Mouse (Mus musculus): ENCODE measurements around the gene Macf1.
"Not testable (repeated sequence)": the region's sequence is repeated elsewhere in the genome, so short reads cannot be mapped to it uniquely, and the experiment has no call there.

The Macf1 gene

GRCm38 (mm10) chr4:123669696-123670095 is 14.5 kb downstream of the Macf1 start:
- no peak for DNase-seq (ENCODE audit: low spot score)

GRCm38 (mm10) chr4:123667260-123667867 is 16.8 kb downstream of the Macf1 start:
- DNase-seq (ENCODE audit: low spot score) = peak; percentile 87

GRCm38 (mm10) chr4:123666517-123666916 is 17.6 kb downstream of the Macf1 start:
- DNase-seq (ENCODE audit: low spot score) = no peak

GRCm38 (mm10) chr4:123665681-123666278 is 18.4 kb downstream of the Macf1 start:
- DNase-seq (ENCODE audit: low spot score) = no peak

GRCm38 (mm10) chr4:123664951-123665661 is 19.1 kb downstream of the Macf1 start:
- DNase-seq (ENCODE audit: low spot score) = peak; percentile 68

- DNase-seq (ENCODE audit: low spot score) = peak; percentile 80
Observed at GRCm38 (mm10) chr4:123664021-123664950, 19.9 kb downstream of the Macf1 start.

GRCm38 (mm10) chr4:123663688-123663965 is 20.5 kb downstream of the Macf1 start:
- peak; percentile 62 for DNase-seq (ENCODE audit: low spot score)

GRCm38 (mm10) chr4:123662914-123663687 is 21.1 kb downstream of the Macf1 start:
- no peak for DNase-seq (ENCODE audit: low spot score)

- DNase-seq (ENCODE audit: low spot score) = no peak
Observed at GRCm38 (mm10) chr4:123658175-123658574, 26.0 kb downstream of the Macf1 start.

GRCm38 (mm10) chr4:123655245-123655644 is 28.9 kb downstream of the Macf1 start:
- DNase-seq (ENCODE audit: low spot score) = no peak

GRCm38 (mm10) chr4:123654566-123654965 is 29.6 kb downstream of the Macf1 start:
- no peak for DNase-seq (ENCODE audit: low spot score)

- DNase-seq (ENCODE audit: low spot score) = not testable (repeated sequence)
Observed at GRCm38 (mm10) chr4:123653446-123653845, 30.7 kb downstream of the Macf1 start.

- no peak for DNase-seq (ENCODE audit: low spot score)
Observed at GRCm38 (mm10) chr4:123652130-123652529, 32.0 kb downstream of the Macf1 start.

- no peak for DNase-seq (ENCODE audit: low spot score)
Observed at GRCm38 (mm10) chr4:123649131-123649530, 35.0 kb downstream of the Macf1 start.

GRCm38 (mm10) chr4:123647668-123648067 is 36.5 kb downstream of the Macf1 start:
- no peak for DNase-seq (ENCODE audit: low spot score)

GRCm38 (mm10) chr4:123647109-123647508 is 37.1 kb downstream of the Macf1 start:
- no peak for DNase-seq (ENCODE audit: low spot score)

GRCm38 (mm10) chr4:123645246-123645845 is 38.8 kb downstream of the Macf1 start:
- no peak for DNase-seq (ENCODE audit: low spot score)

- no peak for DNase-seq (ENCODE audit: low spot score)
Observed at GRCm38 (mm10) chr4:123643561-123643960, 40.6 kb downstream of the Macf1 start.

- no peak for DNase-seq (ENCODE audit: low spot score)
Observed at GRCm38 (mm10) chr4:123642877-123643276, 41.3 kb downstream of the Macf1 start.

GRCm38 (mm10) chr4:123637136-123637535 is 47.0 kb downstream of the Macf1 start:
- no peak for DNase-seq (ENCODE audit: low spot score)

GRCm38 (mm10) chr4:123635428-123635827 is 48.7 kb downstream of the Macf1 start:
- no peak for DNase-seq (ENCODE audit: low spot score)
